Mouse (Mus musculus) heart, adult 2 months (tissue): ENCODE data around the gene Tmtc1. TPM values are rescaled to one million over a fixed set of nuclear protein-coding genes. Genes with fewer than 3 reads are reported as not detected.

Source experiments
- DNase-seq, 2 experiments: peaks; one replicate each; pipeline ENCODE4 v3.0.0; 2021
- H3K27ac ChIP-seq: fragments of 200-600 bp; 2 replicates; pipeline ENCODE4 v1.8.1; 2022
- H3K27me3 ChIP-seq: fragments of 200-500 bp; 2 replicates; pipeline ENCODE4 v1.6.1; 2012; ENCODE audit warnings: mild to moderate bottlenecking, low read length, inconsistent platforms, mixed read lengths; ENCODE audit not compliant: control insufficient read depth, insufficient read depth
- H3K36me3 ChIP-seq: fragments of 200-500 bp; 2 replicates; pipeline ENCODE4 v1.6.1; 2012; ENCODE audit warnings: low read length, inconsistent platforms; ENCODE audit not compliant: control insufficient read depth, insufficient read depth
- H3K4me1 ChIP-seq: fragments of 200-500 bp; 2 replicates; pipeline ENCODE4 v1.6.1; 2011; ENCODE audit warnings: low read length; ENCODE audit not compliant: control insufficient read depth, insufficient read depth
- H3K4me3 ChIP-seq: fragments of 200-600 bp; 2 replicates; pipeline ENCODE4 v1.8.1; 2022
- H3K79me2 ChIP-seq: fragments of 200-500 bp; replicated peaks from 2 replicates; pipeline ENCODE4 v1.6.1; 2012; ENCODE audit warnings: mild to moderate bottlenecking, inconsistent platforms, low read length, moderate library complexity, mixed read lengths; ENCODE audit not compliant: control insufficient read depth, insufficient read depth
- H3K9ac ChIP-seq: fragments of 200-500 bp; 2 replicates; pipeline ENCODE4 v1.6.1; 2012; ENCODE audit warnings: low read depth, mild to moderate bottlenecking, control low read depth, inconsistent platforms, low read length, mixed read lengths
- CTCF ChIP-seq: fragments of 200-600 bp; IDR thresholded peaks from 2 replicates; pipeline ENCODE4 v1.8.1; 2022; ENCODE audit warnings: antibody characterized with exemption, mild to moderate bottlenecking, moderate library complexity
- EP300 ChIP-seq: fragments of 200-500 bp; IDR thresholded peaks from 2 replicates; pipeline ENCODE4 v1.6.1; 2011; ENCODE audit warnings: low read depth, low read length, control low read depth; ENCODE audit not compliant: insufficient read depth
- POLR2A ChIP-seq: fragments of 200-500 bp; IDR thresholded peaks from 2 replicates; pipeline ENCODE4 v1.6.1; 2011; ENCODE audit warnings: mild to moderate bottlenecking, low read depth, low read length, control low read depth; ENCODE audit not compliant: insufficient read depth
- WGBS: fragments of 180-500 bp; shearing (Covaris S2); methylation state at CpG from one replicate; pipeline ENCODE4 v1.1.7; 2018; 5-methylcytosine and 5-hydroxymethylcytosine counted together
- intact Hi-C: fragments of 180-260 bp; cut with DNase I; formaldehyde crosslinking; loops from one replicate; pipeline ENCODE4 v1.15.1; 2025
- polyA plus RNA-seq: library from polyadenylated mRNA; depleted of rRNA; stranded (reverse); fragments of >200 nt; gene quantifications from 2 replicates; pipeline ENCODE4 v1.2.3, GENCODE M21; 2012
- total RNA-seq, 2 experiments: library from RNA; stranded (reverse); gene quantifications; 2 replicates each; pipeline ENCODE4 v1.2.3; 2021

Gene Tmtc1
- total and polyA plus RNA-seq, 3 experiments, result 46.3 to 131 (median 89.4) TPM

GRCm38 (mm10) chr6:148375618-148376209 lies 68.5 kb downstream of the Tmtc1 start:
- peak overlapping the region; percentile 15 for H3K27ac ChIP-seq
- TF ChIP-seq CTCF, result no peak
- TF ChIP-seq EP300, result no peak
- TF ChIP-seq POLR2A, result no peak

GRCm38 (mm10) chr6:148375015-148375414 lies 69.2 kb downstream of the Tmtc1 start:
- WGBS, result 87% methylated on average over 3 of the region's 3 CpGs
- Histone ChIP-seq H3K27ac (peak overlapping the region; percentile 26), H3K4me3 (no peak overlapping the region), H3K9ac (no peak overlapping the region), H3K4me1 (peaks cover 4% of the 10 kb centered on the region), H3K27me3 (no peaks in the 10 kb centered on the region), H3K79me2 (peaks cover 2% of the 10 kb centered on the region; the same call in 1 of the 2 replicates), H3K36me3 (peaks cover 6% of the 10 kb centered on the region)
- TF ChIP-seq EP300 (no peak), POLR2A (no peak), CTCF (no peak)
- no peak for DNase-seq
- intact Hi-C loops, result no loop called here

More at GRCm38 (mm10) chr6:148375618-148376209, 68.5 kb downstream of the Tmtc1 start:
- H3K9ac ChIP-seq, result no peak overlapping the region
- peaks cover 4% of the 10 kb centered on the region for H3K4me1 ChIP-seq
- H3K27me3 ChIP-seq, result no peaks in the 10 kb centered on the region
- peak in 1 of 2 experiments; percentile 17 for DNase-seq
- WGBS, result 74% methylated on average over 3 of the region's 3 CpGs
- H3K79me2 ChIP-seq, result peaks cover 2% of the 10 kb centered on the region; the same call in 1 of the 2 replicates
- intact Hi-C loops, result no loop called here
- no peak overlapping the region for H3K4me3 ChIP-seq
- H3K36me3 ChIP-seq, result peaks cover 6% of the 10 kb centered on the region

GRCm38 (mm10) chr6:148373444-148373843 lies 70.7 kb downstream of the Tmtc1 start:
- no peak overlapping the region for H3K9ac ChIP-seq
- 80% methylated on average over 2 of the region's 2 CpGs for WGBS
- no peak overlapping the region for H3K4me3 ChIP-seq
- intact Hi-C loops, result no loop called here
- peaks cover 4% of the 10 kb centered on the region for H3K4me1 ChIP-seq
- H3K27me3 ChIP-seq, result no peaks in the 10 kb centered on the region
- no peak for TF ChIP-seq EP300
- TF ChIP-seq POLR2A, result no peak
- TF ChIP-seq CTCF, result no peak
- no peak overlapping the region for H3K27ac ChIP-seq
- peaks cover 2% of the 10 kb centered on the region; the same call in 1 of the 2 replicates for H3K79me2 ChIP-seq
- DNase-seq, result no peak
- peaks cover 6% of the 10 kb centered on the region for H3K36me3 ChIP-seq

- H3K27ac ChIP-seq, result no peak overlapping the region
- intact Hi-C loops, result no loop called here
These were observed 73.0 kb downstream of the Tmtc1 start for GRCm38 (mm10) chr6:148371223-148371622.

GRCm38 (mm10) chr6:148367094-148367539 lies 77.1 kb downstream of the Tmtc1 start:
- TF ChIP-seq CTCF (no peak), EP300 (no peak), POLR2A (no peak)
- Histone ChIP-seq H3K4me1 (peaks cover 5% of the 10 kb centered on the region), H3K27ac (no peak overlapping the region), H3K36me3 (peaks cover 3% of the 10 kb centered on the region), H3K79me2 (no peaks in the 10 kb centered on the region; the same call in 1 of the 2 replicates), H3K4me3 (no peak overlapping the region), H3K9ac (no peak overlapping the region), H3K27me3 (no peaks in the 10 kb centered on the region)
- 65% methylated on average over 4 of the region's 4 CpGs for WGBS
- no peak for DNase-seq
- intact Hi-C loops, result no loop called here

More at GRCm38 (mm10) chr6:148371223-148371622, 73.0 kb downstream of the Tmtc1 start:
- H3K4me3 ChIP-seq, result no peak overlapping the region
- peaks cover 4% of the 10 kb centered on the region for H3K4me1 ChIP-seq
- TF ChIP-seq POLR2A (no peak), CTCF (peak; percentile 60)
- no peaks in the 10 kb centered on the region for H3K27me3 ChIP-seq
- no peaks in the 10 kb centered on the region; the same call in 1 of the 2 replicates for H3K79me2 ChIP-seq
- H3K9ac ChIP-seq, result no peak overlapping the region
- peaks cover 6% of the 10 kb centered on the region for H3K36me3 ChIP-seq
- no peak for DNase-seq

- intact Hi-C loops, result no loop called here
- no peaks in the 10 kb centered on the region for H3K27me3 ChIP-seq
- DNase-seq, result no peak
- no peak overlapping the region for H3K4me3 ChIP-seq
- H3K4me1 ChIP-seq, result peaks cover 5% of the 10 kb centered on the region
- H3K36me3 ChIP-seq, result peaks cover 3% of the 10 kb centered on the region
- WGBS, result 100% methylated on average over 1 of the region's 1 CpGs
- no peaks in the 10 kb centered on the region; the same call in 1 of the 2 replicates for H3K79me2 ChIP-seq
- H3K27ac ChIP-seq, result no peak overlapping the region
- H3K9ac ChIP-seq, result no peak overlapping the region
- TF ChIP-seq POLR2A (no peak), CTCF (no peak), EP300 (no peak)
These were observed 77.6 kb downstream of the Tmtc1 start for GRCm38 (mm10) chr6:148366629-148367028.
